Mouse (Mus musculus) embryo, embryonic 11.5 days (tissue): Measurements from ENCODE around the gene Hhatl.

Experiments used
- DNase-seq: peaks from one replicate; pipeline ENCODE4 v3.0.0-alpha.2; 2012; ENCODE audit warnings: low read depth, low spot score

Gene Hhatl

DNA sequence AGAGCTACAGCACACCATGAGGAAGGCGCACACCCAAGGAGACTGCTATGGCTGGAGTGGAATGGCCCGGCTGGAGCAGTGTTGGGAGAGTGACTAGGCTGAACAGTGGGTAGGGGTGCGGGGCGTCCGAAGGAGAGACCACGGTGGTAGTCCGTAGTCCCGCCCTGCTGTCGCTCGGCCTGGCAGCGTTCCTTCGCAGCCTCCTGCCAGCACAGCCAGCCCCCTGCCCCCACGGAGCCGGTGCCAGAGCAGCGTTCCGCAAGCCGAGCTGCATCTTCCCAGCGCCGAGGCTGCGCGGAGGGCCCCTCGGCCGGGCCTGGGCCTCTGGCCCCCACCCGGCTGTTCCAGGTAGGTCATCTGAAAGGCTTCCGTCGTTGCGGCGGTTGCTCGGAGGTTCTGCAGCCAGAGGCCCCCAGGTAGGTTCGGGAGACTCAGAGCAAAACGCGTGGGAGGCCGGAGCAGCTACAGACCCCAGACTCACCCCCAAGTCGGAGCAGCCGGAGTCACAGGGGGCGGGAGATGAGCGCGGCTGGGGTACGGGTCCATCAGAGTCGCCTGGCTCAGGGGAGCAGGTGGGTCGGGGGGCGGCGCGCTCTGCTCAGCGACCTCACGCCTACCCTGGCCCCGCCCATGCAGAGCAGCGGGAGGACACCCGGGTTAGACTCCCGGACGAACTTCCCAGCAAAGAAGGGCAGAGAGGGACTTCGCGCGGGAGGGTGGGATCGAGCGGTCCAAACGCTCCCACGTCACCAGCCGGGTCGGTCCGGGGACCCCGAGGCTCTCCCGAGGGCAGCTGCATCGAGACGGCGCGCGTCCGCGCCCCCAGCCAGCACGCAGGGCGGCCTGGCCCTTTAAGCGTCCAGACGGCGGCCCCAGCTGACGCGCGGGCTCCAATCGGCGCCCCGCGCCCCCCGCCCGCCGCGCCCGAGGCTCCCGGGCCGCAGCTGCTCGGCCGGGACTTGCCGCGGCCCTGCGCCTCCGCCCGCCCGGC is 32.9 kb downstream of the Hhatl start, which contains the start of gene Zfp651:
TSS of gene Zfp651 (plus strand) at position 240 of the 991 bp plus-strand sequence.
- peak; percentile 71 for DNase-seq

- DNase-seq = no peak
These were observed 34.2 kb downstream of the Hhatl start for GRCm38 (mm10) chr9:121757835-121758814.

- DNase-seq = no peak
These were observed 34.9 kb downstream of the Hhatl start for GRCm38 (mm10) chr9:121757432-121757831.

- DNase-seq = no peak
These were observed 35.5 kb downstream of the Hhatl start for GRCm38 (mm10) chr9:121756785-121757184.

DNA sequence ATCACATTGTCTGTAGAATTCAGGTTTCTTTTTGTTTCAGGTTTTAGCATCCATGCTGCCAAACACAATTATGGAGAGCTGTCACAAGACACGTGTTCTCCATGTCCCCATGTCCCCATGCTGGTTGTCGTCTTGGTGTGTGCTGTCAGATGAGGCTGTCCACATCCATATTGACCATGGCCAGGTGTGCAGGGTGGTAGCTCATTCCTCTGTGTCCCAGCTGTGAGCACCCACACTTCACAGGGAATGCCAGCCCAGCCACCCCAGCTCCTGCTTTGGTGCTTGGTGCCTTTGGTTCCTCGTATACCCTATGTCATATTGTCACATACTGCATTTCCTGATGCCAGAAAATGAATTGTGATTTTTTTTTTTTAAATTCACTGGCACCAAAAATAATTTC is 37.7 kb downstream of the Hhatl start:
- DNase-seq = no peak

- DNase-seq = no peak
These were observed 39.5 kb downstream of the Hhatl start for GRCm38 (mm10) chr9:121752774-121753173.

DNA sequence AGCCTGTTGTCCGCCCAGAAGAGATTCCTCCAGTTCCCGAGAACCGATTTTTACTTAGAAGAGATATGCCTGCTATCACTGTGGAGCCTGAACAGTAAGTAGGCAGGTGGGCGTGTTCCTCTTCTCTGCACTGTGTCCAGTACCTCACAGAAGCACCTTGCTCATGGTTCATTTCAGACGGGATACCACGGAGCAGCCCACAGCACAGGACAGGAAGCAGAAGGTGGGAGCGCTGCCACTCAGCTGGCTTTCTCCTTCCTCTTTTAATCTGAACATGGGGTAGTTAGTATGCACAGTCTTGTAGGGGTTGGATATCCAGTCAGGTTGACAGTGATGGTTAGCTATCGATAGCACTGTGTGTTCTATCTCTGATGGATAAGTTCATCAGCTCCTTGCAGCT is 48.3 kb downstream of the Hhatl start:
- DNase-seq = no peak

DNA sequence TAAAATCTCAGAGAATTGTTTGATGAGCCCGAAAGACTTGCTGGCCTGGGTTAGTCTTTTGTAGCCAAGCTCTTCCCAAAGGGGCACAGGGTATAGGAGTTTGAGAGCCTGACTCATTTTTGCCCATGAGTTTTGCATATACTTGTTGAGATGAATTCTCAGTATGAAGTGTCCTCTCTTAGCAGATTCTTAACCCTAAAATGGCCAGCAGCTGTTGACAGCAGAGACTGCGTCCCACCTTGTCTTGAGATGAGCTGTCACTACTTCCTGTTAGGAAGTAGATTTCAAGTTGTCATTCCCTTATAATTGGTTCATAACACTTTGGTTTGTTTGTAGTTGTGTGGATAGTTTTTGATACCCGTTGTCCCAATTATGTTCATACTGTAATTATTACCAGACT is 51.1 kb downstream of the Hhatl start:
- DNase-seq = no peak

DNA sequence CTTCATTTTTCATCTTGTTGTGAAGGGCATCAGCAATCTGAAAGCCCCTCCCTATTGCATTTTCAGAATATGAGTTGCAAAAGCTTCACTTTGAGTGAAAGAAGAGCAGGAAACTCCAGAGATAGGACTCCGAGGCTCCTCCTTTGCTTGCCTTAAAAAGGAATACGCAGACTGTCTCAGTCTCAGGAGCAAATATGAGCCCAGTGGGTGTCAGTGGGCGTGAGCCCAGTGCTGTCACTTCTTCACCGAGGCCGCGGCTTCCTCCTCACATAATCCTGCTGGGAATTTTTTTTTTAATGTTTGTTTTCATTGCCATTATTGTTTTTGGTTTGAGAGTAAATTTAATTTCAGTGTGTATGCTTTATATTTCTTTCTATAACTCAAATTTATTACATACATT is 51.8 kb downstream of the Hhatl start:
- DNase-seq = no peak
